Mouse (Mus musculus) layer of hippocampus, postnatal 25 days (tissue): ENCODE results near the gene 1700123O20Rik. TPM values are rescaled to one million over a fixed set of nuclear protein-coding genes. Genes with fewer than 3 reads are reported as not detected.

Experiments
- DNase-seq, 2 experiments: peaks; one replicate each; pipeline ENCODE4 v3.0.0; 2022; ENCODE audit warnings: mixed read lengths in 2 of 2, low spot score in 1 of 2; ENCODE audit errors: extremely low spot score in 1 of 2
- microRNA-seq, 2 experiments: library from miRNA; unstranded; fragments of <30 nt; microRNA quantifications; one replicate each; pipeline ENCODE4 v1.2.0; 2021
- total RNA-seq, 2 experiments: library from RNA; stranded (reverse); gene quantifications; 2 replicates each; pipeline ENCODE4 v1.2.3; 2021

1700123O20Rik gene
- total RNA-seq, 2 experiments from 2014 or later = 27.3 to 28.7 TPM

GRCm38 (mm10) chr14:54720041-54720440 is 34.0 kb downstream of the 1700123O20Rik start:
- no peak for DNase-seq

- DNase-seq = no peak
Observed at GRCm38 (mm10) chr14:54720654-54721350, 34.8 kb downstream of the 1700123O20Rik start.

DNA sequence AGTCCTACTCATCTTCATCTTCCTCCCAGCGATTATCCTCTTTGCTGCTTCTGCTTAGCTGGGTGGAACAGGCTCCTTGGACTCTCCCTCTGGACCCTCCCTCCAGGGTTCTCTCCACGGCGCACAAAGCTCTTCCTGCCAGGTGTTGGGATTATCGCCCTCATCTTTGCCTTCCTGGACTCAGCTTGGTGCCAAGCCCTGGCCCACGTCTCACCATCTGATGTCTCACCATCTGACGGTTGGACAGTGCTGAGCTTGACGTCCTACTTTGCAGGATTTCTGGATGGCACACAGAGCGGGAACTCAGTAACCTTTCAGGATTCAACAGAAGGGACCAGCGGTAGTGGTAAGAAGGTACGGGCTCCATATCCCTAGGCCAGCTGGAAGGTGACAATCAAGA is 35.7 kb downstream of the 1700123O20Rik start:
- no peak for DNase-seq

DNA sequence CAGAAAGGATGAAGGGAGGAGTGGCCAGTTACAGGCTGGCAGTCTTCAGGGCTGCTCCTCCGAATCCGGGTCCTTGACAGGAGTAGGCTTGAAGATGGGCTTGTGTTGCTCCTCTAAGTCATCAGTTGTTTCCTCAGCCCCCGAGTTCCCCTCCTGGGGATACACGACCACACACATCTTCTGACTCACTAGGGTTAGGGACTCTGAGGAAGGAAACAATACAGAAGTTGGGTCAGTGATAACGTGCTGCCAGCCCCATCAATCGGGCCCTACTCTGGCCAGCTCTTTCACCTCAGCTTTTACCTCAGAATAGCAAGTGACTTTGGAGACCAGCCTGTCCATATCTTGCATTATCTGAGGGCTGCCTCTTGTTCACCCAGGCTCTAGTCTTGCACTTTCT is 38.0 kb downstream of the 1700123O20Rik start:
- DNase-seq = no peak

- no peak for DNase-seq
Observed at GRCm38 (mm10) chr14:54727565-54727964, 41.5 kb downstream of the 1700123O20Rik start.

DNA sequence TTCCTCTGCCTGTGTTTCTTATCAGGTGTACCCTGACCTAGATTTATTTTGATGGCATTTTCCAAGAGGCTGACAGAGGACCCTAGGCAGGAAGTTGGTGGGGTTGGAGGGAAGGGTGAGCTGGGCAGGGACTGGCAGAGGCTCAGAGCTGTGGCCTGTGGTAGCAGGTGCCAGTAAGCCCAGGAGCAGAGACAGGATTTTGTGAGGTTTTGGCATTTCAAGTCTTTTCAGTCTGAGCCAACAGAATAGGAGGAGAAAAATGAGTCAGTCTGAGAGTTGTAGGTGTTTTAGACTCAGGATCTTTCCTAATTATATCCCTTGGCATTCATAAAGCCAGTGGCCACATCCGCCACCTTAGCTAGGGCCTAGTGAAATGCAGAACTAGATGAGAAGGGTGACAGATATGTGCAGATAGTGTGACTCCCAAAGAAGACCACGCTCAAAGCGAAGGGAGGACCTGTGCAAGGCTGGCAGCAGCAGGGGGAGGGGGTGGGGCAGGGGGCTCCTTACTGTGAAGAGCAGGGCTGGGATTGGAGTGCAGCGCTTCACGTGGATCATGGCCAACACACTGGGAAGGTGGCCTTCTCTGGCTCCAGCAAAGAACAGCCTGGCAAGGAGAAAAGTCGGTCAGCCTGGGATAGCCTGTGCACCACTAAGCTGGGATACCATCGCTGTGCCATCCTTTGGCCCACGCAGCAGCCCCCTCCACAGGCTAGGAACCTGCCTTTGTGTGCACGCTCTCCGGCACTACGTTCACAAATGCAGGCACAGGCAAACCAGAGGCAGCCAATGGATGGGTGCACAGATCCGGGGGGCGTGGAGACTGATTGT is 43.0 kb downstream of the 1700123O20Rik start:
- no peak for DNase-seq

GRCm38 (mm10) chr14:54730305-54730704 is 44.3 kb downstream of the 1700123O20Rik start:
- no peak for DNase-seq

GRCm38 (mm10) chr14:54732206-54732605 is 46.2 kb downstream of the 1700123O20Rik start:
- no peak for DNase-seq

DNA sequence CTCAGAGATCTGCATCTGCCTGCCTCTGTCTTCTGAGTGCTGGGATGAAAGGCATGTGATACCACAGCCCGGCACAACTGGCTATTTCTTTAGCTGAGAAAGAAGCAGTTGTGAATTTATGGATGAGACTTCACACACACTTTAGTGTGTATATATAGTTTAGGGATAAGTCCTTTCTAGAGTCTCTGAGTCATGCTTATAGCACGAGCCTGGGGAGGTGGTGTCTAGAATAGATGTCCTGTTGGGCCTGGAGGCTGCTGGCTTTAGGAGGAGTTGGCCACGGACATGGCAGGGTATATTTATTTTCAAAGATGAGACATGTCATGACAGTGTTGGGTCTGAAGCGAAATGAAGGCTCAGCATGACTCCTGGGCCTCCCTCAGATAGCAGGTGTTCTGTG is 48.0 kb downstream of the 1700123O20Rik start:
- DNase-seq = no peak

GRCm38 (mm10) chr14:54735221-54735620 is 49.2 kb downstream of the 1700123O20Rik start:
- DNase-seq = no peak

- no peak for DNase-seq
Observed at GRCm38 (mm10) chr14:54736555-54737552, 50.8 kb downstream of the 1700123O20Rik start.

GRCm38 (mm10) chr14:54737634-54738033 is 51.6 kb downstream of the 1700123O20Rik start:
- DNase-seq = no peak

Small RNAs within 50 kb of the gene (microRNA-seq; reads per million reads assigned to microRNA genes)
- gene Mir6948 = 0.18 to 0.40 reads per million in 2 experiments

Other genes starting within 250 kb of the 1700123O20Rik start
- gene Lrp10, start 222.1 kb upstream of the 1700123O20Rik start, total RNA-seq = 10 to 100 TPM; 32.1 to 34.6 TPM
- gene Rem2, start 210.1 kb upstream of the 1700123O20Rik start, total RNA-seq = 10 to 100 TPM; 22.6 to 23.0 TPM
- gene Prmt5, start 168.7 kb upstream of the 1700123O20Rik start, total RNA-seq = 10 to 100 TPM; 53.6 to 61.4 TPM
- gene Haus4, start 131.6 kb upstream of the 1700123O20Rik start, total RNA-seq = 1 to 10 TPM; 2.4 to 3.9 TPM
- gene Ajuba, start 108.7 kb upstream of the 1700123O20Rik start, total RNA-seq = 1 to 10 TPM; 1.3 to 2.4 TPM
- 1 to 10 TPM; 5.4 to 8.4 TPM for gene 4931414P19Rik, start 80.2 kb upstream of the 1700123O20Rik start, total RNA-seq
- gene Psmb5, start 68.2 kb upstream of the 1700123O20Rik start, total RNA-seq = 100 to 1,000 TPM; 208 to 218 TPM
- gene Psmb11, start 64.8 kb upstream of the 1700123O20Rik start, total RNA-seq = under 1 TPM; 0.16 to 0.32 TPM
- not detected for gene Gm17606, start 45.3 kb upstream of the 1700123O20Rik start, total RNA-seq
- gene Cdh24, start 44.9 kb upstream of the 1700123O20Rik start, total RNA-seq = 10 to 100 TPM; 17.5 to 22.7 TPM
- gene Acin1, start 715 bp downstream of the 1700123O20Rik start, total RNA-seq = 100 to 1,000 TPM; 172 to 215 TPM
- not detected for gene Gm29776, start 12.6 kb downstream of the 1700123O20Rik start, total RNA-seq
- not detected for gene Cebpe, start 26.0 kb downstream of the 1700123O20Rik start, total RNA-seq
- 10 to 100 TPM; 54.3 to 61.2 TPM for gene Slc7a8, start 95.7 kb downstream of the 1700123O20Rik start, total RNA-seq
- not detected for gene Rnf212b, start 127.9 kb downstream of the 1700123O20Rik start, total RNA-seq
- 10 to 100 TPM; 21.9 to 23.6 TPM for gene Homez, start 184.7 kb downstream of the 1700123O20Rik start, total RNA-seq
- 10 to 100 TPM; 19.4 to 22.6 TPM for gene Ppp1r3e, start 191.3 kb downstream of the 1700123O20Rik start, total RNA-seq
- 100 to 1,000 TPM; 108 to 117 TPM for gene Bcl2l2, start 197.2 kb downstream of the 1700123O20Rik start, total RNA-seq
- gene Gm20521, start 197.2 kb downstream of the 1700123O20Rik start, total RNA-seq = 10 to 100 TPM in 1 of 2 experiments, 1 to 10 TPM in 1; 3.1 to 13.8 TPM
- 100 to 1,000 TPM; 193 to 262 TPM for gene Pabpn1, start 206.3 kb downstream of the 1700123O20Rik start, total RNA-seq
- 100 to 1,000 TPM; 715 to 737 TPM for gene Slc22a17, start 226.9 kb downstream of the 1700123O20Rik start, total RNA-seq
- 10 to 100 TPM; 11.0 to 12.7 TPM for gene Efs, start 239.9 kb downstream of the 1700123O20Rik start, total RNA-seq
- under 1 TPM in 1 of 2 experiments, not detected in 1; 0.59 TPM for gene Il25, start 246.5 kb downstream of the 1700123O20Rik start, total RNA-seq